Mouse (Mus musculus): ENCODE data around the gene Nexmif. TPM values are rescaled to one million over a fixed set of nuclear protein-coding genes. Genes with fewer than 3 reads are reported as not detected.
A peak's percentile ranks its signal among the peaks of the same experiment; 100 is the strongest.

The Nexmif gene
- polyA plus RNA-seq, 1 experiment: 11.4 TPM

- no peak for DNase-seq (ENCODE audit: low read depth)
- no peak for TF ChIP-seq POLR2A (IDR thresholded peaks at IDR 0.05; ENCODE audit: borderline replicate concordance, extremely low read depth, insufficient read depth, insufficient read length, poor library complexity, severe bottlenecking)
These were observed 146.1 kb downstream of the Nexmif start for GRCm38 (mm10) chrX:104054848-104055247.

GRCm38 (mm10) chrX:104040276-104040675 lies 160.7 kb downstream of the Nexmif start:
- no peak for TF ChIP-seq CTCF (IDR thresholded peaks at IDR 0.05; ENCODE audit: borderline replicate concordance, extremely low read depth, insufficient read depth, insufficient read length)
- TF ChIP-seq POLR2A (IDR thresholded peaks at IDR 0.05; ENCODE audit: borderline replicate concordance, extremely low read depth, insufficient read depth, insufficient read length, poor library complexity, severe bottlenecking): no peak
- DNase-seq (ENCODE audit: low read depth): no peak

GRCm38 (mm10) chrX:104033843-104034242 lies 167.1 kb downstream of the Nexmif start:
- DNase-seq (ENCODE audit: low read depth): no peak
- TF ChIP-seq POLR2A (IDR thresholded peaks at IDR 0.05; ENCODE audit: borderline replicate concordance, extremely low read depth, insufficient read depth, insufficient read length, poor library complexity, severe bottlenecking) (no peak), CTCF (IDR thresholded peaks at IDR 0.05; ENCODE audit: borderline replicate concordance, extremely low read depth, insufficient read depth, insufficient read length) (no peak)

GRCm38 (mm10) chrX:104032756-104033155 lies 168.2 kb downstream of the Nexmif start:
- TF ChIP-seq POLR2A (IDR thresholded peaks at IDR 0.05; ENCODE audit: borderline replicate concordance, extremely low read depth, insufficient read depth, insufficient read length, poor library complexity, severe bottlenecking) (no peak), CTCF (IDR thresholded peaks at IDR 0.05; ENCODE audit: borderline replicate concordance, extremely low read depth, insufficient read depth, insufficient read length) (0 out of 2 replicates have a peak, but pooled peaks have one; percentile 9)
- DNase-seq (ENCODE audit: low read depth): peak; percentile 15

Other genes starting within 250 kb of the Nexmif start
- 18.2 and 24.2 TPM in 2 replicates for gene Rlim, start 219.9 kb downstream of the Nexmif start, polyA plus RNA-seq (2012; rRNA removed)
- 8.1 and 10.4 TPM in 2 replicates for gene Abcb7, start 212.7 kb upstream of the Nexmif start, polyA plus RNA-seq (2012; rRNA removed)

All from brain, embryonic 14.5 days (tissue).